Mouse (Mus musculus) megakaryocyte, embryonic 14.5 days (primary cell): ENCODE data around the gene C1qtnf5.

ENCODE experiments used
- FLI1 ChIP-seq: IDR thresholded peaks from 2 replicates; pipeline ENCODE4 v1.6.1; 2012; ENCODE audit warnings: low read length, inconsistent platforms, mixed read lengths
- GATA1 ChIP-seq: IDR thresholded peaks from 3 replicates; pipeline ENCODE4 v1.6.1; 2012; ENCODE audit warnings: mixed read lengths, low read length, inconsistent platforms, borderline replicate concordance

DNA sequence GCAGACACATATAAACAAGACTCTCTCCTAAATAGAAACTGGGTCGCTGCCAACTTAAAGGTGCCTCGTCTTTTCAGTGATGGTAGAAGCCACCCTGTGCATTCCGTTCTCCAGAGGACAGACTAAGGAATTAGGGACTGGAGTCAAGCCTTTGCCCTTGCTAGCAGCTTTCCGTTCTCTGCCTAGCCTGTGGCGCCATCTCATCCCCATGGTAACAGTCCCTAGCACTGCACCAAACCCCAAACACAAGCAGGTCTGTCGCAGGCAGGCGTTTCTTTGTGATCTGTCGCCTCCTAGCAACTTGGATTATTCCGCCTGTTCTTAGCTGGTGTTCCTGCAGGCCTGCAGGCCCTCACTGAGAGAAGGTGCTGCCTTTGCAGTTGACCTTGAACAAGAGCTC lies 10.5 kb upstream of the C1qtnf5 start:
- TF ChIP-seq GATA1 (no peak), FLI1 (no peak)
